Mouse (Mus musculus): ENCODE measurements around the gene Krtap26-1. TPM values are rescaled to one million over a fixed set of nuclear protein-coding genes. Genes with fewer than 3 reads are reported as not detected.

Krtap26-1 gene
- total RNA-seq, 2 experiments from 2014 or later, result not detected

Other genes with a start within 250 kb of the Krtap26-1 start
- not detected for gene Cldn17, start 140.8 kb downstream of the Krtap26-1 start, total RNA-seq (2021)
- not detected for gene Cldn8, start 84.6 kb downstream of the Krtap26-1 start, total RNA-seq (2021)
- not detected for gene Krtap24-1, start 35.5 kb downstream of the Krtap26-1 start, total RNA-seq (2021)
- gene 2310079G19Rik, start 20.1 kb downstream of the Krtap26-1 start, total RNA-seq (2021), result not detected
- gene Krtap27-1, start 23.9 kb upstream of the Krtap26-1 start, total RNA-seq (2021), result not detected
- gene 2310061N02Rik, start 60.2 kb upstream of the Krtap26-1 start, total RNA-seq (2021), result not detected
- not detected for gene Krtap13-1, start 81.1 kb upstream of the Krtap26-1 start, total RNA-seq (2021)
- gene Krtap13, start 103.8 kb upstream of the Krtap26-1 start, total RNA-seq (2021), result not detected
- gene 2310034C09Rik, start 111.1 kb upstream of the Krtap26-1 start, total RNA-seq (2021), result not detected
- gene 2310057N15Rik, start 126.4 kb upstream of the Krtap26-1 start, total RNA-seq (2021), result not detected
- not detected for gene Gm5965, start 130.1 kb upstream of the Krtap26-1 start, total RNA-seq (2021)
- not detected for gene Gm20741, start 164.4 kb upstream of the Krtap26-1 start, total RNA-seq (2021)
- not detected for gene Krtap15, start 172.4 kb upstream of the Krtap26-1 start, total RNA-seq (2021)
- gene Krtap14, start 178.3 kb upstream of the Krtap26-1 start, total RNA-seq (2021), result not detected
- not detected for gene Krtap19-1, start 221.6 kb upstream of the Krtap26-1 start, total RNA-seq (2021)
- not detected for gene Krtap19-2, start 226.5 kb upstream of the Krtap26-1 start, total RNA-seq (2021)
- not detected for gene Krtap19-3, start 230.2 kb upstream of the Krtap26-1 start, total RNA-seq (2021)
- not detected for gene Krtap19-4, start 237.3 kb upstream of the Krtap26-1 start, total RNA-seq (2021)
- not detected for gene Krtap19-5, start 248.7 kb upstream of the Krtap26-1 start, total RNA-seq (2021)